Mouse (Mus musculus) testis, postnatal 10 days (tissue): ENCODE results near the gene Lamtor1.
A peak's percentile ranks its signal among the peaks of the same experiment; 100 is the strongest.

Experiments used
- DNase-seq: peaks from one replicate; pipeline ENCODE4 v3.0.0; 2021; ENCODE audit warnings: low spot score

The Lamtor1 gene

DNA sequence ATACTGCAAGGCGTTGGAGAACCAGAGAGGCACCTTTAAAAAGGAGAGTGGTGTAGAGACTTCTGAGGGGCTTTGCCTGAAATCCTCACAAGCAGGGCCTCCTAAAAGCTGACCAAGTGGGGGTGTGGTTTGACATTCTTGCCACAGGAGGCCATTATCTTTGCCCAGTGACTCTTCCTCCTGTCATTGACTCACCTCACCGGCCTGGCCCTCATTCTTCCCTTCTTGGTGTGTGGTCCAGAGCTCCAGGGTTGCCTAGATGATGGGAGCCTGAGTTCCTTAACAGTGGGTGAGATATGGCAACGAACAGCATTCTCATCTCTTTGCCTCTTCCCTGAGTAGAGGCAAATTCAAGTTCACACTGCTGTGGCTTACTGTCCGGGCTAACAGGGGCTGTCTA lies 50.2 kb downstream of the Lamtor1 start:
- DNase-seq = no peak

DNA sequence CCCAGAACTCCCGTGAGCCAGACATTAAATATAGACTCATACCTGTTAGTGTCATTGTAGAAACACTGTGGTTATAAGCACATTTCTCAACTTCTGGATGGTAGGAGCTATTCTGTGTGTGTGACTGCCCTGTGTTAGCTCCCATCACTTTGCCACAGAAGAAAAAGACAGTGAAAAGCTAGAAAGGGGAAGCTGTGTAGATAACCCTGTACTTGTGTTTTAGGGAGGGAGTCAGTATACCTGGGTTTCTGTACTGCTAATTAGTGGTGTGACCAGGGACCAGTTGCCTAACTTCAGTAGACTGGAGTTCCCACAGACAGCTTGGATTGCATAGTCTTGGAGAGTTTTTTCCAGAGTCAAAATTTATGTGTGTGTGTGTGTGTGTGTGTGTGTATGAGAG lies 50.8 kb downstream of the Lamtor1 start:
- no peak for DNase-seq

DNA sequence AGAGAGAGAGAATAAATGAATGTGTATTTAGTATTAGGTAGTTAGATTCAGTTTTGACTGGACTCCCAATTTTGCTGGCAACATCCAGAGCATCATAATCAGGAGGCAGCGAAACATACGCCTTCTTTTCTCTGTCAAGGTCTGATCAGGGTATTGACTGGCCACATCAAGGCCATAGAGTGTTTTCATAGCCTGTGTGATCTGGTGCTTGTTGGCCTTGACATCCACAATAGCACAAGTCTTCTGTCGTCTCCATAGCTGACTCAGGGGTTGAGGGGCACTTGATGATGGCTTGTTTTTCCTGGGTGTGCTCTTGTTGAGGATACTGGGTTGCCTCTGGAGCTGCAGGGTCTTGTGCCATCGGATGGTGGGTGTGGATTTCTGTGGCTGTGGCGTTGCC lies 51.2 kb downstream of the Lamtor1 start:
- DNase-seq = no peak

DNA sequence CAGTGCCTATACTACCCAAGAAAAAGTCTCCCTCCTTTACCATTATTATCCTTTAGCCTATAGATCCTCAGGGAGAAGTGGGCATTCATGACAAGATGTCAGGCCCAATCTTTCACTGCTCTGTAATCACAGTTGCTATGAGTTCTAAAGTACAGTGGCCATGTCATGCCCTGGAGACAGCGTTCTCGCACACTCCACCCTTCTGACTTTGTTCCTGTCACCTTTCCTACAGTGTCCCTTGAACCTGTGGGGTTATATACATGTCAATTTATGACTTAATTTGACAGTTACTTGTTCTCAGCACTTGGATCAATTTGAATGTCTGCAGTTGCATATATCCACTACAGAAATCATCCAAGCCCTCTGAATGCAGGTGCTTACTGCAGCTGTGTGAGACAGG lies 57.1 kb downstream of the Lamtor1 start:
- no peak for DNase-seq

DNA sequence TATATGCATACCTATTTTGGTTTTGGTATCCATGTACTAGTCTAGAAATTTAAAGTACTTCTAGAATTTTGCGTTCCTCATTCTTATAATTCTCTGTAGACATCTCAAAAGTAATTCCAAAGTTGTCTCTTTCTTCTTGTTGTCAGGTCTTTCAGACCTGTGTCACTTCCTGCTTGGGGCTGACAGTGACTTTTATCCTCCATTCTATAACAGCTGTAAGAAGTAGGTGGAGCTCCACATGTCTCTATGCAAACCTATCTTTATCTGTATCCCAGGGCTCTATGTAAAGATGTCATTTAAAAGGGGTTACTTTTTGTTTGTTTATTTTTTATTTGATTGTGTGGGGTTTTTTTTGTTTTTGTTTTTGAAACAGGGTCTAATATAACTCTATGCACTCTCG lies 57.9 kb downstream of the Lamtor1 start:
- no peak for DNase-seq

DNA sequence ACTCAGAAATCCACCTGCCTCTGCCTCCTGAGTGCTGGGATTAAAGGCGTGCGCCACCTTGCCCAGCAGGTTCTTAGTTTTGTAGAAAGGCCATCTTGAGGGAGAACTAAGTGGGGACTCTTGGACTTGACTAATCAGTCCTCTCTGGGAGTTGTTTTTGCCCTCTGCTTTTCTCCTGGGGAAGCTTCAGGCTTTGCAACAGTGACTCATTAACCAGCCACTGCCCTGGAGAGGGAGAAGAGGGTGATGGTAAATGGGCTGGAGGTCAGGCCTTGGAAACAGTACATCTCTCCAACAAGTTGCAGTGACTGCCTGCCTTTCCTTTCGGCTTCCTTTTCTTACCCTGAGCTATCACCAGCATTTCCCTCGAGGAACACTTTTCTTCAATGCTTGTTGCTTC lies 58.8 kb downstream of the Lamtor1 start:
- DNase-seq = no peak

DNA sequence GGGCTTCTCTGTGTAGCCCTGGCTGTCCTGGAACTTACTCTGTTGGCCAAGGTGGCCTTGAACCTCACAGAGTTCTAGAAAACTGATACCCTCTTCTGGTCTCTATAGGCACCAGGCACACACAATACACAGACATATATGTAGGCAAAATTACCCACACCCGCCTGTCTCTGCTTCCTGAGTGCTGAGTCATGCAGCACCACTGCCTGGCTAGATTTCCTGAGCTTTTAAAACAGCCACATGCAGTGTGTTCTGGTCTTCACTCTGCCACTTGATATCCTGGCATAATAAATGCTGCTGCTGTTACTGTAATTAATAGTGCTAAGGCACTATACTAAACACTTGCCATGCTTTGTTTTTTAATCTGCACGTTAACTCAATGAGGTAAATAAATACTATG lies 59.9 kb downstream of the Lamtor1 start:
- DNase-seq = no peak

DNA sequence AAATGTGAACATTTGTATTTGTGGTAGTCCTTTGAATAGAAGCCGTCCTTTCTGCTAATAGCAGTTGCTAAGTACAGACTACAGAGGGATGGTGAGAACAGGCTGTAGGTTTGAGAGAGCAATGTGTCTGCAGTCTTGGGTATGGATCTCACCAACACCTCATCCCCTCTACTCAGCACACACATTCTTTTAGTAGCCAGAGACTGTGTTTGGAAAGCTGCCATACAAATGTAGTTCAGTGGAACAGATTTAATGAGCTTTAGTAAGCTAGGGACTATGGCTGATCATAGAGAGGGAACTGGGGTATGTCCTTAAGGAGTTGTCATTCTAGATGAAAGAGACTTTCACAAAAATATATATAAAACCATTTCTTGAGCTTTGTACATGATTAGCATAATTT lies 61.6 kb downstream of the Lamtor1 start:
- no peak for DNase-seq

DNA sequence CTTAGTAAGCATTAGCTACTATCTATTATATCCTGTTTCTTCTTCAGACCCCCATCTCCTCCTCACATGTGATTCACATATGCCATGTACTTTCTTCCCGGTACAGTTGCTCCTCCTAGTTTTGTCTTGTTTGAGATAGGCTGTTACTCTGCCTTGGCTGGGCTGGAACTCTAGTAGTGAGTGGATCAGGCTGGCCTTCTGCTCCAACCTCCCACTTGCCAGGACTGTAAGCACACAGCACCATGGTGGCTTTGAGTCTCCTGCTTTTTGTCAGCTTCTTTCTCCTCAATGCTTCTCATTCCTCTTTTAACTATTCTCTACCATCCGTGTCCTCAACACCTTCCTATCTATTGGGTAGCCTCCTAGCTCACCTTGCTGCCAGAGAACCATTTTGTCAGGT lies 63.0 kb downstream of the Lamtor1 start:
- DNase-seq = no peak

DNA sequence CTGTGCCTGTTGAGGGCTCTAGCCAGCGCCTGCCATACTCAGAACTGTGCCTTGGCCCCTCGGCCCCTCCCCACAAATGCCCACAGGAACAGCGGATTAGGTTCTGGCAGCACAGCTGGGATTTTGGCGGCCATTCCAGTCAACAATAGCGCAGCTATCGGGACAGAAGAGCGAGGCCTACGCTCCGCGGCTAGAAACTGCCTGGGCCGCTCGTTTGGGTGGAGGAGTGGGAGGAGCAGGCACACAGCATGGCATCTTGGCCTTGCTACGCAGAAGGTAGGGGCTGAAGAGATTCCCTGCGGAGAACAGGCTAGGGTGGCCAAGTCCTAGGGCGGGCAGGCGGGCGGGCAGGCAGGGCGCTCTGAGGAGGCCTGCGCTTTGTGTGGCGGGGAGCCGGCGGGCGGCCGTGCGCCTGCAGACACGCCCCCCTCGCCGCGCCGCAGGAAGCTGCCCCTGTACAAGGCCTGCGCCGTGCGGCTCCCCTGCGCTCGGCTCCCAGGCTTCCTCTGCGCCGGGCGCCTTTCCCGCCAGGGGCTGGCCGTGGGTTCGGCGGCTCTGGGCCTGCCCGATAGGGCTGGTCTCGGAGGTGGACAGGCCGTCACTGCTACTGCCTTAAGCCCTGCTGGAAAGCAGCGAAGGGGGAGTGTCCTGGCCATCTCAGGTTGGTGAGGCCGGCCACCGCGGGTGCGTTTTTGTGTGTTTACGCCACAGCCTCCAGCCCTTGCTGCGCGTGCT lies 64.2 kb downstream of the Lamtor1 start:
- DNase-seq = peak; percentile 90

DNA sequence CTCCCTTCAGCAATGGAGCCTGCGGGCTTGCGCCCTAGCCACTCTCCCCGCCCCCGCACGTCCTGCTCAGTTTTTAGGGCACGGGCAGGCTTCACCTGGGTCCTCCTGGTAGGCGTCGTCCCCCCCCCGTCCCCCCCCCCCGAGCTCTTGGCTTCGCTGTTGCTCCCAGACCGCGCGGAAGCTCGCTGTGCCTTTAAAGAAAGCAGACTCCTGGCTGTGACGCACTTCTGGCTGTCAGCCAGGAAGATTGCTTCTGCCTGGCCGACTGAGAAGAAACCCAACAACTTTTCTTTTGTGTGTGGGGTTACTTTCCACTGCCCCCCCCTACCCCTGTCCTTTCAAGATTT lies 64.7 kb downstream of the Lamtor1 start:
- peak; percentile 93 for DNase-seq

DNA sequence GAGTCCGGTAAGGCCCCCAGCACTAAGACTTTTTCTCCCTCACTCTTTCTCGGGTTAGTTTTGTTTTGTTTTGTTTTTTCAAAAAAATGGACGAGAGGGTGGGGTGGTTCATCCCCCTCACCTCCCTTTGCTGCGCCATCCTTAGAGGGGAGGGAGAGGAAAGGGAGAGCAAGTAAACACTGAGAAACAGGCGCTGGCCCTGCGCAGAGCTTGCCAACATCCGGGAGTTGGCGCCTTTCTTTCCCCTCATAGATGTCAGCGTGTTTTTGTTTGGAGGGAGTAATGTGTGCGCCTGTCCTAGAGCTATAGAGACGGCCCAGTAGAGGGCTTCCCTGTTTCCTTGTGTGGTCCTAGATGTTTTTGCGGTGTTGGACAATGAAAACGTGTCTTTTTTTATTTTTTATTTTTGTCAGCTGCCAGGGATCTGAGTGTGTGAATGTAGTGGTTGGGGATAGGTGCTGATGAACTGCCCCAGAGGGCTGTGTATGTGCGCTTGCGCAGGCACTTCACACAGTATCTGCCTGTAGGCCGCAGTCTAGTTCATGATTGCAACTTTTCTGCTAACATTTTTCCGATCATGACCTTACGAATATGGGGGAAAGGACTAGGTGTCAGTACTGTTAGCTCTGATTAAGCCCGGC lies 65.2 kb downstream of the Lamtor1 start:
- DNase-seq = peak; percentile 77

DNA sequence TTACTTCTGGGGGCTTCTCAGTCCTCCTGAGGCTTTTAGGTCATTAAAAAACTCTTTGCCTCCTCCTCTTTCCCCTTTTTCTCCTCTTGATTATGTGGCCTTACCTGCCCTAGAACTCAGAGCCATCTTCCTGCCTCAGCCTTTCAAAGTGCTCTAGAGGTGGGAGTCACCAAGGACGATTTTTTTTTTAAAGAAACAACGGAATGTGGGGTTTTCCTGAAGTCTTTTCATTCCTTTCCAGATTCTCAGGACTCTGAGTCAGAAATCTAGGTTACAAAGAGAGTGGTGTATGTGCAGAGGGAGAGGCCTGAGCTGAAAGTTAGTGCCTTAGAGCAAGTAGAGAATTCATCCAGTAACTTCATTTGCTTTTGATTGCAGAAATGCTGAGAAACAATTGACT lies 66.0 kb downstream of the Lamtor1 start:
- no peak for DNase-seq

DNA sequence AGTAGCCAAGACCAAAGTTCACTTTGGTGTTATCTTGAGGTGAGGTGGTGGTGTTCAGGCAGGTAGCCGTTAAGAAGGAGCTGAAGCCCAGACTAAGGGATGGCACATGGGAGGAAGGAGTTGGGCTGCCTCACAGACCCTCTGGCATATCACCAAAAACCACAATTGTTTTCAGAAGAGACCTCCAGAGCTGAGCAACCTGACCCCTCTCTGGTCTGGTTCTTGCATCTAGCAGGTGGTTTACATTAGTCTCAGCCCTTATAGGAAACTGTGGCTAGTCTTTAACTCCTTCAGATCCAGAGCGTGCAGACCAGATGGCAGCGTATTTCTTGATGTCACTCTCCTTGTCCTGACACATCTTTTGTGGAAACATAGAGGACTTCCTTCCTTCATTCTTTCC lies 68.0 kb downstream of the Lamtor1 start:
- DNase-seq = no peak

DNA sequence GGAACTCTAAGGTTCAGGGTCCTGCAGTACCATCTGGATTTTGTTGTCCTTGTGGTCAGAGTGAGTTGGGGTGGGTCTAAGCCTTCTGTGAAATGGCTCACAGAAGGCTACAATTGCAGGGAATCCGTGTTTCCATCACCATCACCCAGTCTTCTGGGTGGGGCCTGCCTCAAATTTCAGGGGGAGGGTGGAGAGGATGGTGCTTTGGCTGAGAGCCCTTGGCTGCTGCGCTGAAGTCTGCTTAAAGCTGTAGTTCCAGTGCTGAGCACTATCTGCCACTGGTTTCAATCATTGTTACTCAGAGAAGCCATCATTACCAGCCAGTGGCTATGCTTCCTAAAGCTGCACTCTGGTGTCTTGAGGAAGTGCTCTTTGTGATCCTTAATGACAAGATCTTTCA lies 68.8 kb downstream of the Lamtor1 start:
- peak; percentile 53 for DNase-seq
